Mouse (Mus musculus): ENCODE results near the gene Ece1.

Ece1 gene

DNA sequence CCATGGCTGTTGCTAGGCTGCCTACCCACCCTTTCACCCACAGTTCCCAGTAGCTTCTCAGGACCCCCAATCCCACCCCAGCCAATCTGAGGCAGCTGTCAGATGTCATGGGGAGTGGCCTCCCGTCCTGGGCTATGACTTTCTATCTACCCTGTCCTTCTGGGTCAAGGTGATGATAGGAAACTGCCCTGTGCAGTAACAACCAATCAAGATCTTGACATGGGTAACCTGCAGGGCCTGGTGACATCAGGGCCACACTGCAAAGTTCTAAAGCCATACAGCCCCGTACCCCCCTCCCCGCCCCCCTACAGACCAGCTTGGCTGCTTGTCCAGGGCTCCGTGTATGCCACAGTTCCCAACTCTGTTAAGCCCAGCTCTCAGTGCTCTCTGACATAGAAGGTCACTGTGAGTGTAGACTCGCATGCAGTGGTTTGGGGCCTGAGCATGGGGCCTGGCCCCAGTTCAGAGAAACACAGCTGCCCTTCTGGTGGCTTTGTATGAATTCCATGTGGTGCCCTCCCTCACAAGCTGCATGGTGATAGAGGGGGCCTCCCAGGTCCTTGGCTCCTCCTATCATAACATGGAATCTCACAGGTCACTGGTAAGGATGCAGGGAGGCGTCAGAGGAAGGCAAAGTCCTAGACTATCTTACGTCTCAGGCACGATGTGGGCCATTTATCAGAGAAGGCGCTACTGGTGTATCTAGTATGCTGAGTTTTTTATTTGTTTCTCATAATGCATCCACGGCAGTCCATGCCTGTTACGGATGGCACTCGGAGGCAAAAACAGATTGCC is 65.9 kb downstream of the Ece1 start:
- Histone ChIP-seq H3K4me3 (replicated peaks; ENCODE audit: low read length) (no peak overlapping the region), H3K4me1 (replicated peaks; ENCODE audit: low read depth, low read length) (peaks cover 32% of the 10 kb centered on the region), H3K36me3 (ENCODE audit: insufficient read depth, low read length) (peaks cover 68% of the 10 kb centered on the region), H3K27me3 (ENCODE audit: insufficient read depth, low read length) (no peaks in the 10 kb centered on the region), H3K9me3 (ENCODE audit: low read length) (no peaks in the 10 kb centered on the region)
- TF ChIP-seq POU5F1 (IDR thresholded peaks at IDR 0.05; ENCODE audit: borderline replicate concordance, low read length), result no peak
- no peak for TF ChIP-seq NANOG (IDR thresholded peaks at IDR 0.05; ENCODE audit: borderline replicate concordance, low read length)
- TF ChIP-seq CTCF (conservative IDR thresholded peaks at IDR 0.05; ENCODE audit: low read length), result no peak

DNA sequence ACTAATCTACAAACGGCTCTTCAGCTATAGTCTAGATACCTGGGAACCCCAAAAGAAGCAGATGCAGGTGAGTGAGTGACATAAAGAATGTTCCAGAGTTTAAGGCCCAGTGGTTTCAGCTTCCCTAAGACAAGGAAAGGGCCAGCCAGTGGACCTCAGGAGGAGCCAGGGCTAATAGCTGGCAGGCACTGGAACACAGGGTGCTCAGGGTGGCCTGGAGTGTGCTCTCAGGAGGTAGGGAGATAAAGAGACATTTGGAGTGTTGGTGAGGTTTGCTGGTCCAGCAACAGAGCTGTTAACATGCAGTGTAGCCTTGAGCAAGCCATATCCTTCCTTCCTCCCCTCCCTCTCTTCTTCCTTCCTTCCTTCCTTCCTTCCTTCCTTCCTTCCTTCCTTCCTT is 66.8 kb downstream of the Ece1 start:
- no peak overlapping the region for H3K4me3 ChIP-seq (replicated peaks; ENCODE audit: low read length)

GRCm38 (mm10) chr4:137929341-137930016 is 67.4 kb downstream of the Ece1 start:
- Histone ChIP-seq H3K9me3 (ENCODE audit: low read length) (no peaks in the 10 kb centered on the region), H3K4me3 (replicated peaks; ENCODE audit: low read length) (no peak overlapping the region), H3K27me3 (ENCODE audit: insufficient read depth, low read length) (no peaks in the 10 kb centered on the region), H3K4me1 (replicated peaks; ENCODE audit: low read depth, low read length) (peaks cover 31% of the 10 kb centered on the region), H3K36me3 (ENCODE audit: insufficient read depth, low read length) (peaks cover 68% of the 10 kb centered on the region)
- TF ChIP-seq NANOG (IDR thresholded peaks at IDR 0.05; ENCODE audit: borderline replicate concordance, low read length) (no peak), POU5F1 (IDR thresholded peaks at IDR 0.05; ENCODE audit: borderline replicate concordance, low read length) (no peak), CTCF (conservative IDR thresholded peaks at IDR 0.05; ENCODE audit: low read length) (no peak)

More for the DNA sequence above, 66.8 kb downstream of the Ece1 start:
- TF ChIP-seq POU5F1 (IDR thresholded peaks at IDR 0.05; ENCODE audit: borderline replicate concordance, low read length) (no peak), CTCF (conservative IDR thresholded peaks at IDR 0.05; ENCODE audit: low read length) (no peak), NANOG (IDR thresholded peaks at IDR 0.05; ENCODE audit: borderline replicate concordance, low read length) (no peak)
- H3K27me3 ChIP-seq (ENCODE audit: insufficient read depth, low read length), result no peaks in the 10 kb centered on the region
- H3K4me1 ChIP-seq (replicated peaks; ENCODE audit: low read depth, low read length), result peaks cover 28% of the 10 kb centered on the region
- H3K36me3 ChIP-seq (ENCODE audit: insufficient read depth, low read length), result peaks cover 68% of the 10 kb centered on the region
- no peaks in the 10 kb centered on the region for H3K9me3 ChIP-seq (ENCODE audit: low read length)

- TF ChIP-seq CTCF (conservative IDR thresholded peaks at IDR 0.05; ENCODE audit: low read length) (no peak), NANOG (IDR thresholded peaks at IDR 0.05; ENCODE audit: borderline replicate concordance, low read length) (no peak), POU5F1 (IDR thresholded peaks at IDR 0.05; ENCODE audit: borderline replicate concordance, low read length) (no peak)
- peaks cover 34% of the 10 kb centered on the region for H3K4me1 ChIP-seq (replicated peaks; ENCODE audit: low read depth, low read length)
- H3K27me3 ChIP-seq (ENCODE audit: insufficient read depth, low read length), result no peaks in the 10 kb centered on the region
- peaks cover 74% of the 10 kb centered on the region for H3K36me3 ChIP-seq (ENCODE audit: insufficient read depth, low read length)
- H3K4me3 ChIP-seq (replicated peaks; ENCODE audit: low read length), result no peak overlapping the region
- H3K9me3 ChIP-seq (ENCODE audit: low read length), result no peaks in the 10 kb centered on the region
These were observed 68.5 kb downstream of the Ece1 start for GRCm38 (mm10) chr4:137930500-137931008.

DNA sequence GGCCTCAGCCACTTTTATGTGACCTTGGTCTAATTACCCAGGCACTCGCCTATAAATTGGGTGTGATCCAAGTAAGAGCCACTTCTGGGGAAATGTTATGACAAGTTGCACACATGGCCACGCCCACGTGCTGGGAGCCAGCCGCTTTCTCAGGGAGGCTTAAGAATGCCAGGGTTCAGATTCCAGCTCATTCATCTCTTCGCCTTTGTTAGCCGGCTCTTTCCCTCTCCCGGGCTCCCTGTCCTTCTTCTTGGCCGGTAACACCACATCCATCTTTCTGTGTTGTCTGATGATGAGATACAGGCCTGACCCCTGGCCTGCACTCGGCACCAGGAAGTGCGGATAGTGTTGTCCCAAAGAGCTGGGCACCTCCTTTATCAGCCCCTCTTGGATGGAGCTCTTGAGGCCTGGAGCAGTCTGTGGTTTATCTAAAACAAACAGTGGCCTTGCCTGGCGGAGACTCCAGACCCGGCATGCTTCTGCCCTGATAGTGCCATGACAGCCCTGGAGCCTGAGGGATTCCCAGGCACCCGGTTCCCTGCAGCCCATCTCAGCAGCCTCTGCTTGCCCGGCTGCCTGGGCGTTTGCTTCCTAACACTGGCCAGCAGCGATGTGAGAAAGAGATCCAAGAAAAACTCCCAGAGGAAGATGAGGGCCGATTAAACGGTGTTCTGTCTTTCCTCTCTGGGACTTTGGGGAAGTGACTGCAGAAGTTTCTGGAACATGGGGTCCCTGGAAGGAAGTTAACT is 69.1 kb downstream of the Ece1 start:
- TF ChIP-seq NANOG (IDR thresholded peaks at IDR 0.05; ENCODE audit: borderline replicate concordance, low read length) (no peak), POU5F1 (IDR thresholded peaks at IDR 0.05; ENCODE audit: borderline replicate concordance, low read length) (no peak), CTCF (conservative IDR thresholded peaks at IDR 0.05; ENCODE audit: low read length) (no peak)
- Histone ChIP-seq H3K9me3 (ENCODE audit: low read length) (no peaks in the 10 kb centered on the region), H3K4me1 (replicated peaks; ENCODE audit: low read depth, low read length) (peaks cover 37% of the 10 kb centered on the region), H3K27me3 (ENCODE audit: insufficient read depth, low read length) (no peaks in the 10 kb centered on the region), H3K36me3 (ENCODE audit: insufficient read depth, low read length) (peaks cover 73% of the 10 kb centered on the region), H3K4me3 (replicated peaks; ENCODE audit: low read length) (no peak overlapping the region)

DNA sequence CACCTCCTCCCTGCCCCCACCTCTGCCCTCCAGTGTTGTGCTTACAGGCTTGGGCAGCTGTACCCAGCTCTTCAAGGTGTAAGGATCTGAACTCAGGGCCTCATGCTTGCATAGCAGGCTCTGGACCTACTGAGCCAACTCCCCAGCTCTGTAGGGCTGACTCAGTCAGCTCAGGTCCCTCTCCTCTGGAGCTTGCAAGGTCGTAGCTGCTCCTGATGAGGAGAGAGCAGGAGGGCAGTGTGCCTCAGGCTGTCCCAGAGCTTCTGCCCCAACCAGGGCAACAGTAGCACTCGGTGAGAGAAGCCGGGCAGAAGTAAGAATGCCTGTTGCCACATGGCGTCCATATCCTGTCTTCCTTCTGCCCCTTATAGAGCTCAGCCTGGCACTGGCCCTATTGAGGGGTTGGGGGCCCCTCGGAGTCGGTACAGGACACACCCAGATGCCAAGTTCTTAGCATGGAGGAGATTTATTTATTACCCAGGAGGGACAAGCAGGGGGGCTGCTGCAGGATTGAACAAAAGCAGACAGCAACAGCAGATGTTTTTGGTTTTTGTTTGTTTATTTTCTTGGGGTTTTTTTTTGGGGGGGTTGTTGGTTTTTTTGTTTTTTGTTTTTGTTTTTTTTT is 70.6 kb downstream of the Ece1 start:
- H3K36me3 ChIP-seq (ENCODE audit: insufficient read depth, low read length), result peaks cover 73% of the 10 kb centered on the region
- H3K4me3 ChIP-seq (replicated peaks; ENCODE audit: low read length), result no peak overlapping the region
- peaks cover 43% of the 10 kb centered on the region for H3K4me1 ChIP-seq (replicated peaks; ENCODE audit: low read depth, low read length)
- no peaks in the 10 kb centered on the region for H3K27me3 ChIP-seq (ENCODE audit: insufficient read depth, low read length)
- no peaks in the 10 kb centered on the region for H3K9me3 ChIP-seq (ENCODE audit: low read length)
- TF ChIP-seq NANOG (IDR thresholded peaks at IDR 0.05; ENCODE audit: borderline replicate concordance, low read length) (no peak), CTCF (conservative IDR thresholded peaks at IDR 0.05; ENCODE audit: low read length) (no peak), POU5F1 (IDR thresholded peaks at IDR 0.05; ENCODE audit: borderline replicate concordance, low read length) (no peak)

DNA sequence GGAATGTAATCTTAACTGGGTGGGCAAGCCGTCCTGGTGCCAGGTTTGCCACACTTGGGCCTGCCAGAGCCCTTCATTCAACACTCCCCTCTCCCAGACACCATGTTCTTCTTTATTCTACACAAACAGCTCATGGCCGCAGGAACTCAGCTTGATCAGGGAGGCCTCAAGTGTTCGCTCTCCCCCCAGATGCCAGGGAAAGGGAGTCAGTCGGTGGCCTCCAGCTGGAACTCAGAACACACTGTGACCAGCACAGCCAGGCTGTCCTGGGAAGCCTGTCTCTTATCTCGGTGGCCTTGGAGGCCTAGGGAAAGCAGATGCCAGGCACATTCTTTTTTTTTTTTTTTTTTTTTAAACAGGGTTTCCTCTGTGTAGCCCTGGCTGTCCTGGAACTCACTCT is 71.3 kb downstream of the Ece1 start:
- peaks cover 48% of the 10 kb centered on the region for H3K4me1 ChIP-seq (replicated peaks; ENCODE audit: low read depth, low read length)
- H3K9me3 ChIP-seq (ENCODE audit: low read length), result no peaks in the 10 kb centered on the region
- H3K4me3 ChIP-seq (replicated peaks; ENCODE audit: low read length), result no peak overlapping the region
- no peaks in the 10 kb centered on the region for H3K27me3 ChIP-seq (ENCODE audit: insufficient read depth, low read length)
- TF ChIP-seq CTCF (conservative IDR thresholded peaks at IDR 0.05; ENCODE audit: low read length) (no peak), NANOG (IDR thresholded peaks at IDR 0.05; ENCODE audit: borderline replicate concordance, low read length) (no peak), POU5F1 (IDR thresholded peaks at IDR 0.05; ENCODE audit: borderline replicate concordance, low read length) (no peak)
- peaks cover 74% of the 10 kb centered on the region for H3K36me3 ChIP-seq (ENCODE audit: insufficient read depth, low read length)
